Mouse (Mus musculus) frontal cortex, adult (tissue): Measurements from ENCODE around the gene Igdcc3.

ENCODE experiments used
- ATAC-seq: cut with Nextera tagmentation; 2 replicates; pipeline ENCODE4 v1.9.2; 2017; ENCODE audit warnings: mild to moderate bottlenecking, moderate library complexity, mixed read lengths; ENCODE audit not compliant: low TSS enrichment

Gene Igdcc3

GRCm38 (mm10) chr9:65140936-65141305 is at the start of gene Igdcc3:
Gene Igdcc3 (plus strand): TSS chr9:65141189.
- ATAC-seq = peak; percentile 41; the same call in 1 of the 2 replicates

DNA sequence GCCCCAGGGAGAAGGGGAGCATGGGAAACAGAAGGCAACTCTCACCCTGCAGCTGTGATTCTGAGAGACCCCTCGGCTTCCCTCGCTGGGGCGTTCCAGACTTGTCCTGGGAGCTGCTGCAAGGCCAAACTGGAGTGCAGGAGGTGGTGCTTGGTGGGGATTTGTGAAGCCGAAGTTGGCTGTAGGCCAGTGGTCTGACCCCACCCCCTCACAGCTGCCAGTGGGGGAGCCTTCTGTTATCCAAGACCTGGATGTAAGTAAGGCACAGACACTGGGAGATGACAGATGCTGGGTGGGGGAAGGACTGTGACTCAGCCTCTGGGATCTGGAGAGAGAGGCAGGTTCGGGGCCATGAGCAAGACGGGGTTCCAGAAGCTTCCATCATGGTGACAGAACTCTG is 46.8 kb upstream of the Igdcc3 start:
- ATAC-seq = no peak

GRCm38 (mm10) chr9:65100991-65101685 is 39.9 kb upstream of the Igdcc3 start, which contains the start of gene Igdcc4:
Gene Igdcc4 (plus strand): TSS chr9:65101486.
- 0 out of 2 replicates have a peak, but pooled peaks have one; percentile 20 for ATAC-seq

- peak; percentile 30 for ATAC-seq
These were observed 39.2 kb upstream of the Igdcc3 start for GRCm38 (mm10) chr9:65101686-65102376.

DNA sequence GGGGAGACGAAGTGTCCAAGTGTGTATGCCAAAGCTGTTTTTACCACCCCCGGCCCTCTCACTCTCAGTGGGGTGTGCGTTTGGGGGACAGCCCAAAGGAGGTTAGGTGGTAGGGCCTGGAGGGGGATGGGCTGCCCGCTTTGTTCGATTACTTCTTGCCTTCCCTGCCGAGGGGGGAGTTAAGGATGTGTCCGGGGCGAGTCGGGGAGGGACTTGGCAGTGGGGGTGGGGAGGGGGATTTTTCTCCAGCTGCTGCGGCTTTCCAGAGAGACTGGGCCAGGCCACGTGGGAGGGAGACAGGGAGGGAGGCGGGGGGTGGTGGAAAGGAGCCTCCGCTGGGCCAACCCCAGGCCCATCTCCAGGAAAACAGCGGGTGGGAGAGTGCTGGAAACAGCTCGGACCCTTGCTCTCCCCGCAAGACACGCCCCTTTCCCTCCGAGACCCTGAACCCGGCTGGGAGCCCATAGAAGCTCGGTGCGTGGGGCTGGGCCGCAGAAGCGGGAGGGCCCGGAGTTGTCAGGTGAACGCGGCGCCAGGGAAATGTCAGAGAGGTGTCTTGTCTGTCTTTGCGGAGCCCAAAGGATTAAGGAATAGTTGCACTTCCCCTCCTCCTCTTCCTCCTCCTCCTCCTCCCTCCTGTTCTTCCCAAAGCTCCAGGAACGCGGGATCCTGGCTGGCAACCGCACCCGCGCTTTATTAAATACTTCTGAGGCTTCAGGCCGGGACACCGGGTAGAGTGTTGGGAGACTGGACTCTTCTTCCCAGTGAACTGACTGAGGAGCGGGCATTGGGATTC is 38.4 kb upstream of the Igdcc3 start:
- ATAC-seq = 0 out of 2 replicates have a peak, but pooled peaks have one; percentile 18

- peak; percentile 21; the same call in 1 of the 2 replicates for ATAC-seq
These were observed 37.7 kb upstream of the Igdcc3 start for GRCm38 (mm10) chr9:65103173-65103752.

- ATAC-seq = no peak
These were observed 34.2 kb upstream of the Igdcc3 start for GRCm38 (mm10) chr9:65106821-65107220.

DNA sequence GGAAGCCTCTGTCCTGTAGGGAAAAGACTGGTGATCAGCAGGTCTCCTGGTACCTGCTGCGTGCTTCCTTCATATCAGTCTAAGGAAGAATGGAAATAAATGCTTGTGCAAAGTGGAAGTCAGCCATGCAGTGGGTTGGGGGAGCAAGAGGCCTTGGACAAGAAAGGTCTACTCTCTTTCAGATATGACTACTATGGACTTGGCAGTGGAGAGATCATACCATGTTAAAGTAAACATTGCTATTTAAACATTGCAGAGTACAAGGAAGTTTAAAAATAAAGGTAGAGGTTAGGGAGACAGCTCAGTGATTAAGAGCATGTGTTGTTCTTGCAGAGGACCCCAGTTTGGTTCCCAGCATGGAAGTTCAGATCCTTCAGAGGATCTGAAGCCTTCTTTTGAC is 33.1 kb upstream of the Igdcc3 start:
- no peak for ATAC-seq

GRCm38 (mm10) chr9:65109132-65110072 is 31.6 kb upstream of the Igdcc3 start:
- ATAC-seq = peak; percentile 89

DNA sequence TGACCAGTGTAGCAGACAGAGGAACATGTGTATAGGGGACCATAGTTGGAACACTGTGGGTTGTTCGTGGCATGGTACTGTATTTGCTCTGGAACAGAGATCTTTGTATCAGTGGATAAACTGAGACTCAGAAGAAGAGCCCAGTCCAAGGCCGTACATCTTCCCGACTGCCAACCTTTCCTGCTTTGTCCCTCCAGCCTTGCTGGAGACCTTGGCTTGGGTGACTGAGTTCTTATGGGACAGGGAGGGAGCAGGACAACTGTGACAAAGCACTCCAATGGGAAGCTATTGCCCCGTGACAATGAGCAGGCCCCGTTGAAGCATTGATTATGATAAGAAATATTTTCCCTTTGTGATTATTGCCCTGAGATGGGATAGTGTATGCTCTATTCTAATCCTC is 29.3 kb upstream of the Igdcc3 start:
- ATAC-seq = no peak

- ATAC-seq = no peak
These were observed 27.3 kb upstream of the Igdcc3 start for GRCm38 (mm10) chr9:65113694-65114093.

GRCm38 (mm10) chr9:65115891-65116290 is 25.1 kb upstream of the Igdcc3 start:
- no peak for ATAC-seq

DNA sequence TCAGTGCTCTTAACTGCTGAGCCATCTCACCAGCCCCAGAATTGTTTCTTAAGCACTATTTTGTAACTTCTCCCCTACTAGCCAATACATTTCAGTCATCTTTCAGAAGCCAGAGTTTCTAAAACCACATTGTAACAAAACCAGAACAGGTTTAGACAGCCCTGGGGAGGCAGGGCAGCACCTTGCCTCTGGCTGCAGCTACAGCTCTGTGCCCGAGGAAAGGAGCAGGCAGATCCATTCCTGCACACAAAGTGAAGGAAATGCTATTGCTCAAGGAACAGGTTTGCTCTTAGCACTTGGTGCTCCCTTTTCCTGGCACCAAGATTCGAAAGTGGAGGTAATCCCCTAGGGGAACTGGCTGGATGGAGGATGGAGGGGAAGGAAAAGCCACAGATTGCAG is 23.5 kb upstream of the Igdcc3 start:
- no peak for ATAC-seq

DNA sequence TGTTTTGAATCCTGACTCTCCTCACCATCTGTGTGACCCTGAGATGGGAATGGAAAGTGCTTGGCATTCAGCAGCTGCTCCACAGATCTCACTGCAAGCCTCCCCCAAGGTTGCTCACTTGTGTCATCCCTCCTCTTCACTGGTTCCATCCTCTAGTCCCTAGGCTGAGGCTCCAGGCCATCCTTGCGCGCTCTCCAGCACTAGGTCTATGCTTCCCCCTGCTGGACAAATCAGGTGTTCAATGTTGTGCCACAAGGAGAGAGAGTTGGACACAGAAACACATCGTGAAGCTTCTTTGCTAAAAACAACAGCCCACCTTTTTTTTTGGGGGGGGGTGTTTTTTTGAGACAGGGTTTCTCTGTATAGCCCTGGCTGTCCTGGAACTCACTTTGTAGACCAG is 20.1 kb upstream of the Igdcc3 start:
- peak; percentile 70 for ATAC-seq

DNA sequence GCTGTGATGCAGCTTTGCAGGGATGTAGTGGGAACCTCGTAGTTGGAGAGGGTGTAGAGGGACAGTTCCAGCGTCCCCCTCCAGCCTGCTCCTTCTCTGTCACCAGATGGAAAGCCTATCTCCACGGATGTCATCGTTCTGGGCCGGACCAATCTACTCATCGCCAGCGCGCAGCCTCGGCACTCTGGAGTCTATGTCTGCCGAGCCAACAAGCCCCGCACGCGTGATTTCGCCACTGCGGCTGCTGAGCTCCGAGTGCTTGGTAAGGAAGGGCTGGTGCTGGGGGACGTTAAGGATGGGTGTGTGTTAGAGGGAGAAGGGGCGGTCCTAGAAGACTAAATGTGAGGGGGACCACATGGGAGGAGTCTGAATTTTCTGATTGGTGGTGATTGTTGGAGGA is 18.4 kb upstream of the Igdcc3 start:
- peak; percentile 85 for ATAC-seq

GRCm38 (mm10) chr9:65123552-65124168 is 17.3 kb upstream of the Igdcc3 start:
- ATAC-seq = no peak

DNA sequence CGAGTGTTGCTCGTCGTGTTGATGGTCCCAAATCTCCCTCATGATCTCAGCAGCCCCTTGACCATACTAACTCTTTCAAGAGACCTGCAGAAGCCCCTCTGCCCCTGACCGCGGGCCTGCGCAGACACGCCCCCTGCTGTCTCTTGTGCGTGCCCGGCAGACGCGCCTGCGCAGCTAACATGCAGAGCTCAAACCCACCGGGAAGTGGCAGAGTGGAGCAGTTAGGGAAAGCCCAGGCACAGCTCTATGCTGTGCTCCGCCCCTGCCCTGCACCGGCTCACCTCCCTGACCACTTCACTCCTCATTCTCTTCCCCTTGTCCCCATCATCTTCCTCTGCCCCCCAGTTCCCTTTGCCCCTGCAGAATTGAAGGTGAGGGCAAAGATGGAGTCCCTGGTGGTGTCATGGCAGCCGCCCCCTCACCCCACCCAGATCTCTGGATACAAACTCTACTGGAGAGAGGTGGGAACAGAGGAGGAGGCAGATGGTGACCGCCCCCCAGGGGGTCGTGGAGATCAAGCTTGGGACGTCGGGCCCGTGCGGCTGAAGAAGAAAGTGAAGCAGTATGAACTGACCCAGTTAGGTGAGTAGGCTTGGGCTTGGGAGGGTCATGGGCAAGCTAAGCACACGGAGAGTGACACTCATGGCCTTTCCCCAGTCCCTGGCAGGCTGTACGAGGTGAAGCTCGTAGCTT is 12.7 kb upstream of the Igdcc3 start:
- no peak for ATAC-seq

DNA sequence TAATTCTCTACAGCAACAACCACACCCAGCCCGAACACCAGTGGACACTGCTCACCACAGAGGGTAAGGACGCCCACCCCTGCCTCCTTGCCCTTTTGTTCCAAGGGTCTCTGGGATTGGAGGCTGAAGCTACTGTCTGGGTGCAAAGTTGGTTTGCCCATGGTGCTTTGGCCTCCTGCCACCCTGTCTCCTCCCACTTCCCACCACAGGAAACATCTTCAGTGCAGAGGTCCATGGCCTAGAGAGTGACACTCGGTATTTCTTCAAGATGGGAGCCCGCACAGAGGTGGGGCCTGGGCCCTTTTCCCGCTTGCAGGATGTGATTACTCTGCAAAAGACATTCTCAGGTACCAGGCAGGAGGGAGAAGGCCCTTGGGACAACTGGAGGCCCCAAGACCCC is 9.3 kb upstream of the Igdcc3 start:
- no peak for ATAC-seq

- ATAC-seq = 0 out of 2 replicates have a peak, but pooled peaks have one; percentile 39
These were observed 7.2 kb upstream of the Igdcc3 start for GRCm38 (mm10) chr9:65133739-65134138.

- no peak for ATAC-seq
These were observed 5.9 kb upstream of the Igdcc3 start for GRCm38 (mm10) chr9:65135126-65135525.
